Mouse (Mus musculus): ENCODE measurements around the gene Atpaf2.

DNA sequence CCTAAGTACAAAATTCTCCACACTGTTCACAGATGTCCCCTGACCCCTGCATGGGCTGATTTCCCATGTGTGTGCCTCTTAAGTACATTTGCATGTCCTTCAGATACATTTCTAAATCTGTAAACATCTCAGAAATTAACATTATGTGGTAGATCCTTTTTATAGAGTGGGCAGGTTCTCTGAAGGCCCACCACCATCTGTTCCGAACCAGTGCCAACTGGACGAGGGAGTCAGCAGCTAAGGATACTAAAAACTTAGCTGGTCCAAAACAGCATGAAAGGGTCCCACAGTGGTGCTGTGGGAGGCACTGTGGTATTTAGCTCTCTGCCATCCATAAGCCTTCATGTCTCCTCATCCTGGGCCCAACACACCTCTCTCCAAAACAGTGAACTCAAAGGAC, 21.1 kb downstream of the Atpaf2 start:
- TF ChIP-seq CTCF (conservative IDR thresholded peaks at IDR 0.05 in 1 of 2, IDR thresholded peaks at IDR 0.05 in 1 of 2; ENCODE audit: low read depth in 2 of 2, low read length in 2 of 2) (no peak), ZKSCAN1 (IDR thresholded peaks at IDR 0.05; ENCODE audit: borderline replicate concordance, low read depth, low read length) (no peak), ZC3H11A (IDR thresholded peaks at IDR 0.05; ENCODE audit: low read depth, low read length) (no peak), POLR2AphosphoS2 (IDR thresholded peaks at IDR 0.05; ENCODE audit: low read depth, low read length) (no peak), MAZ (IDR thresholded peaks at IDR 0.05; ENCODE audit: low read depth, low read length) (no peak), MYC (IDR thresholded peaks at IDR 0.05; ENCODE audit: low read depth, low read length) (no peak), CHD2 (IDR thresholded peaks at IDR 0.05; ENCODE audit: low read length) (no peak), MAX (IDR thresholded peaks at IDR 0.05; ENCODE audit: low read length) (no peak), SIN3A (IDR thresholded peaks at IDR 0.05; ENCODE audit: low read length) (no peak), POLR2A (IDR thresholded peaks at IDR 0.05; ENCODE audit: low read depth, low read length) (no peak), E2F4 (IDR thresholded peaks at IDR 0.05; ENCODE audit: insufficient replicate concordance, low read depth, low read length) (no peak), BHLHE40 (IDR thresholded peaks at IDR 0.05; ENCODE audit: low read depth, low read length) (no peak)

Data from CH12.LX (cell line).